Mouse (Mus musculus) megakaryocyte, embryonic 14.5 days (primary cell): ENCODE measurements around the gene Nrxn2.

Source experiments
- FLI1 ChIP-seq: IDR thresholded peaks from 2 replicates; pipeline ENCODE4 v1.6.1; 2012; ENCODE audit warnings: low read length, inconsistent platforms, mixed read lengths
- GATA1 ChIP-seq: IDR thresholded peaks from 3 replicates; pipeline ENCODE4 v1.6.1; 2012; ENCODE audit warnings: mixed read lengths, low read length, inconsistent platforms, borderline replicate concordance

DNA sequence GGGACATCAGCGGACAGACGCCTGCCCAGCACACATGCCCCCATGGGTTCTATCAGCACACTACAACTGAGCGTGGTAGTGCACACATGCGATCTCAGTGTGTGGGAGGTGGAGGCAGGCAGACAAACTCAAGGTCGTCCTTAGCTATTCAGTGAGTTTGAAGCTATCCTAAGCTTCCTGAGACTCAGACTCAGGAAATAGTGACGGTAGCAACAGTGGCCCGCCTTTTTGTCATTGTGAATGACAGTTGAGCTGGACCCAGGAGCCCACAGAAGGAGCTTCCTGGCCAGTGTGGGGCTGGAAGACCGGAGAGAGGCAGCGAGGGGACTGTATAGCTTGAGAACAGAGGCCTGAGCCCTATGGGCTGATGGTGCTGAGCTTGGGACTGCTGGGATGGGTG lies 54.3 kb downstream of the Nrxn2 start:
- TF ChIP-seq FLI1 (no peak), GATA1 (no peak)
